Mouse (Mus musculus) gastrocnemius, postnatal 14 days (tissue): ENCODE results near the gene Nxpe3. TPM values are rescaled to one million over a fixed set of nuclear protein-coding genes. Genes with fewer than 3 reads are reported as not detected.

ENCODE experiments used
- DNase-seq: peaks from one replicate; pipeline ENCODE4 v3.0.0; 2021; ENCODE audit warnings: mixed read lengths
- intact Hi-C: fragments of 180-260 bp; cut with DNase I; formaldehyde crosslinking; loops from one replicate; pipeline ENCODE4 v1.15.1; 2025; ENCODE audit warnings: low total_unique reads
- total RNA-seq, 2 experiments: library from RNA; stranded (reverse); gene quantifications; 2 replicates each; pipeline ENCODE4 v1.2.3; 2021

The Nxpe3 gene
- total RNA-seq, 2 experiments from 2014 or later, result 0.31 to 0.33 TPM

- no peak for DNase-seq
- intact Hi-C loops, result no loop called here
Measured at GRCm38 (mm10) chr16:55816202-55816941, 78.7 kb downstream of the Nxpe3 start.

- intact Hi-C loops, result no loop called here
- no peak for DNase-seq
Measured at GRCm38 (mm10) chr16:55815466-55815865, 79.6 kb downstream of the Nxpe3 start.

DNA sequence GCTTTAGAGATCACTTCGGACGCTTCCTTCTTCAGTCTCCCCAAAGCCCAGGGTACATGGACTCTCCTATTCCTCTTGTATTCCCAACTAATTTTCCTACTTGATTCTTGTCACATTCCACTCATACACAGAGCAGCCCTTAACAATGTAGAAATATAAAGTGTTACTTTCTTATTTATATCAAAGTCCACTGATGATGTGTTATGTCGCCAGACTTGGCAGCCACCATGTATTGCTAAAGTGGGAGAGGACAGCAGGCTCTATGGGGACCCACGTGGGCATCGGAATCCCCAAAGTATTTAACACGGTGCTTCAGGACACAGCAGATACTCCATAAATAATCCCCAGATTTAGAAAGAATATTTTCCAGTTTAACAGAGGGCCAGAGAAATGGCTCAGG is 80.4 kb downstream of the Nxpe3 start:
- DNase-seq, result no peak
- intact Hi-C loops, result no loop called here

DNA sequence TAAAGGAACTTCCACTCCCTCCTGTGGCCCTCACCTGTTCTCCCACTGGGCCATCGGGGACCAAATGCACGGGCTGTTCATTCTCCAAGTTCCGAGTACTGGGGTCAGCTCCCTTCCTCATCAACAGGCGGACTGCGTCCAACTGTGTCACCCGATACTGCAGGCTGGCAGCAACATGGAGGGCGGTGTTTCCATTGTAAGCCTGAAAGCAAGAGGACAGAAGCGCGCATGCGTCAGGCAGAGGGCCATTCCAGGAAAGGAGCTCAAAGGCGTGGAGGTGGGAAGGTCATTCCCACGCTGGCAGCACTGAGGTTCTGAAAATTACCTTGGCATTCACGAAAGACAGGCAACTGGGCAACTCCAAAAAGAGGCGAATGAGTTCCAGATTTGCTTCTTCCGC is 81.2 kb downstream of the Nxpe3 start:
- DNase-seq, result peak; percentile 26
- intact Hi-C loops, result no loop called here

GRCm38 (mm10) chr16:55811792-55812191 is 83.3 kb downstream of the Nxpe3 start:
- no peak for DNase-seq
- intact Hi-C loops, result no loop called here

DNA sequence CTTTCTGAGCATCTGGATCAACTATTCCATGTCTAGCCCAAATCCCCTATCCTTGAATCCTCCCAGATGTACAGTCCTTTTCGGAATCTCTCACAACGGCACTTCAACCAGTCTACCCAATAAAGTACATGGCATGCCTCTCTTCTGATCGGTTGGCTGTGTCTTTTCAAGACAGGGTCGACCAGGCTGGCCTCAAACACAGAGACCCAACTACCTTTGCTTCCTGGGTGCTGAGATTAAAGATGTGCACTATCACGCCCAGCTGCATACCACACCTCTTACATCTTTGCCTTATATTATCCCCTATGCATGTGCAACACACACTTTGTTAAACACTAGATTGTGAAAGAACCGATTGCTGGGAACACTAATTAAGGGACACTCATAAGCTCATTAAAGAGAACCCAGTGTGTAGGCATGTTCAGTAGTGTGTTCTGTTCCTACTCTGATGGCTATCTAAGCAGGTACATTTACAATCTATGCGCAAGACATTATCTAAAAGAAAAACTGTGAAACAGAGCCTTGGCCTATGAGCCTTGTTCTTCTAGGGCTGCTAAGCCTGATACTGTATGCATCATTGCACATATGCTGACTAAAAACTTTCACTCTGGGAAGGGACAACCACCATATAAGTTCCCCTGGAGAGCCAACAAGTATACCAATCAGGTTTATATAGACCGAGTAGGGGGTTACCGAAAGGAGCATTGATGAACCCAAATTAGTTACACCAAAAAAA is 85.1 kb downstream of the Nxpe3 start:
- intact Hi-C loops, result no loop called here
- DNase-seq, result no peak

DNA sequence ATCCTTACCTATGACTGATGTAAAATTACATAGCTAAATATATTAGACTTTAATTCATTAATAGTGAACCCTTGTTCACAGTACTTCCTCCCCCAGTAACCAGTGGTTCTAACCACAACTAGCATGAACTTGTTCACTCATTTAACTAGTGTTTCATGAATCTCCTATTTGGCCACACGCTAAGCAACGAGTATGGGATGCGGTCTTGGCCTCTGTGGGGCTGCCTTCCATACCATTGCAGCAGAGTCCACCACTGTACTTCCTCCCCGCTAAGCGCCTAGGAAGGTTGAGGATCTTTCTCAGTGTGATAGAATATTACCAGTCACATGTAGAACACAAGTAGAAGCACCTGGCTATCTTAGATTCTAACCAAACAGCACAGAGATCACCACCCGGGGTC is 85.7 kb downstream of the Nxpe3 start:
- intact Hi-C loops, result no loop called here

DNA sequence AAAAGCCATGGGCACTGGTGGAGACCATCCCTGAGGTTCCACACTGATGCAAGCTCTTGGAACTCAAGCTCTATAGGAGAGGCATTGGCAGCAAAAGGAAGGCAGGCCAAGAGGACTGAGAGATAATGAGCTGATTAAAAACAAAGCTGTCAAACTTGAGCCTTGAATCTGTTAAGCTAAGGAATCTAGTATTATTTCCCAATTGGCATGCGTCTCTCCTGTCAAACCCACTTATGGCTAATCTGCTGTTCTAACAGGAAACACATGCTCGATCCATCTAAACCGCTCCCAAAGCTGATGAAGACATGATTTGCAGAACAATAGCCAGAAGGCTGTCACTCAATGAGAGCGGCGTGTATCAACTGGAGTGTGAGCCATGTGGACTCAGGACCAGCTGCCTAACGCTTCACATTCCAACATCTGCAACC is 87.6 kb downstream of the Nxpe3 start:
- intact Hi-C loops, result no loop called here
- DNase-seq, result no peak

More for the DNA sequence above, 85.7 kb downstream of the Nxpe3 start:
- DNase-seq, result no peak

DNA sequence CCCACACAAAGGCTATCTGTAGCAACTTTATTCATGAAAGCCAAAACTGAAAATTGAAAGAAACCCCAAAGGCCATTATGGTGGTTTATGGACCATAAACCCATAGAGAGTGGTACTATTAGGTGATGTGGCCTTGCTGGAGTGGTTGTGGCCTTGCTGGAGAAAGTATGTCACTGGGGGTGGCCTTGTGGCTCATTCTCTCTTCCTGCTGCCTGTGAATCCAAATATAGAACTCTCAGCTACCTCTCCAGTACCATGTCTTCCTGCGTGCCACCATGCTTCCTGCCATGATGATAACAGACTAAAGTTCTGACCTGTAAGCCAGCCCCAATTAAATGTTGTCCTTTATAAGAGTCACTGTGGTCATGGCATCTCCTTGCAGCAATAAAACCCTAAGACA is 90.3 kb downstream of the Nxpe3 start:
- DNase-seq, result no peak
- intact Hi-C loops, result no loop called here

DNA sequence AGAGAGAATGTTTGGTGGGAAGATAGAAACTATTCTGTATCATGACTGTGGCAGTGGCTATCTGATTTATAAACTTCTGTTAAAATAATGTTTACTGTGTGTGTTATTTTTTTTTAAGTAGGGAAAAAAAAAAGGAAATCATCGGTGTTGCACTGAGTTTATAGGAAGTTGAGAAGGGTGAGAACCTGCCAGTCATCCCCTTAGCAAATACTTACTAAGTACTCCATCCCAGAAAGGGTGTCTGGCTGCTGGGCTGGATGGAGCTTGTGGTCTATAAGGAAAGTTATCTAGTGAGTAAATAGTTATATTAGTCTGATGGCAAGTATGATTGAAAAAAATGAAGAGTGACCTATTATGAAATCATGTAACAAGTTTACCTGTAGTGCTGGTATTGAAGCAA is 93.5 kb downstream of the Nxpe3 start:
- no peak for DNase-seq
- intact Hi-C loops, result no loop called here

- no peak for DNase-seq
- intact Hi-C loops, result no loop called here
Measured at GRCm38 (mm10) chr16:55798845-55799244, 96.2 kb downstream of the Nxpe3 start.

DNA sequence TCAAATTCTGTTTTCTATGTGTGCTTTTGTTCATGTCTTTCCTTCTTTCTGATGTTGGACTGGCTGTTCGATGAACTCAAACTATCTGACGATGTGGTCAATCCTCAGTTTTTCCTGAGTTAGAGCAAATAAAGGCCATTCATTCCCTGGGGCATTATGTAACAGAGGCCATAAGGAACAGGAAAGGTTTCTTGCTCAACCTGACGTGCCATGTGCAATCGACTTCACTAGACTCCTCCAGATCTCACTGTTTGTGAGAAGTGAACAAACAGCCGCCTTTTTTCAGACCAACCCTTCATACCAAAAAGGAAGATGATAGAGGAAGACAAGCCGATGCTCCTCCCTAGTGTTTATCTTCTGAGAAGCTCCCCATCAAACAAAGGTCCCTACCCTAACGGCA is 104.8 kb downstream of the Nxpe3 start:
- DNase-seq, result no peak

More for the DNA sequence above, 104.8 kb downstream of the Nxpe3 start:
- intact Hi-C loops, result no loop called here

Other genes with a start within 250 kb of the Nxpe3 start
- gene Nfkbiz, start 56.4 kb downstream of the Nxpe3 start, total RNA-seq, result 1 to 10 TPM; 1.5 to 1.6 TPM
- gene Cep97, start 39.6 kb upstream of the Nxpe3 start, total RNA-seq, result 1 to 10 TPM; 4.0 to 4.3 TPM
- 100 to 1,000 TPM; 648 to 762 TPM for gene Rpl24, start 71.0 kb upstream of the Nxpe3 start, total RNA-seq
- 1 to 10 TPM; 6.2 to 7.2 TPM for gene Zbtb11, start 78.6 kb upstream of the Nxpe3 start, total RNA-seq
- 10 to 100 TPM; 41.6 to 42.7 TPM for gene Pcnp, start 134.5 kb upstream of the Nxpe3 start, total RNA-seq
- gene Trmt10c, start 142.5 kb upstream of the Nxpe3 start, total RNA-seq, result 1 to 10 TPM; 8.8 to 9.4 TPM
- 10 to 100 TPM; 13.5 to 13.7 TPM for gene Senp7, start 153.1 kb upstream of the Nxpe3 start, total RNA-seq